Mouse (Mus musculus): ENCODE results near the gene Polr3c.

DNA sequence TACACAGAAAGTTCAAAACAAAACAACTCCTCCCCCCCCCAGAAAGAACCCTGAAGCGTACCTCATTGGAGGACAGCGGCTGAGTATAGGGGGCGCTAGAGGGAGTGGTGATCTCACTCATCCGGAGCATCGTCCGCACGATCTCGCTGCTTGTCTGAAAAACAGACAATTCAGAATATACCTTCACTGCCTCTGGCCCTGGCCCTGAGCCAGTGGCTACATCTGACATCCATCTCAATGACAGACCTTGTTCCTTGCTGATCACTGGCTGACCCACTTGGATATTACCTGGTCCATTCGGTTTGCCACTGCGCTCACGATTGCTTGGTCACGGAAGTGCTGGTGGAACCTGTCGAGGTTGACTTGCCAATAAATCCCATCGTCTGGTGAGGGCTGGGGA is 8.3 kb downstream of the Polr3c start:
- TF ChIP-seq CTCF (IDR thresholded peaks at IDR 0.05; ENCODE audit: extremely low read depth, insufficient read length, insufficient replicate concordance, low read depth, low read length) (peak; percentile 41; the same call in 1 of the 2 replicates), POLR2A (IDR thresholded peaks at IDR 0.05; ENCODE audit: low read depth, low read length) (no peak)

All from small intestine, adult 2 months (tissue).